Mouse (Mus musculus) small intestine, adult 10 weeks (tissue): ENCODE results near the gene Olfr315. TPM values are rescaled to one million over a fixed set of nuclear protein-coding genes. Genes with fewer than 3 reads are reported as not detected.

ENCODE experiments used
- polyA plus RNA-seq: library from polyadenylated mRNA; stranded (reverse); fragments of 350-450 nt; fragmentation: Illumina TruSeq; extraction: RNeasy Lipid Tissue Mini Kit (QIAGEN cat#74804); gene quantifications from one replicate; pipeline ENCODE4 v1.2.3, GENCODE M21; 2014; ENCODE audit warnings: low replicate concordance

The Olfr315 gene
- polyA plus RNA-seq = not detected

GRCm38 (mm10) chr11:58772888-58773287 is at the start of gene Olfr315:
Olfr315 (plus strand) TSS chr11:58773188.

GRCm38 (mm10) chr11:58723914-58724313 is 49.1 kb upstream of the Olfr315 start, which contains the start of gene Olfr318:
Olfr318 (minus strand) TSS chr11:58724014.

GRCm38 (mm10) chr11:58738792-58739262 is 34.2 kb upstream of the Olfr315 start, which contains the start of gene Olfr317:
Olfr317 (minus strand) TSS chr11:58739212.

GRCm38 (mm10) chr11:58752434-58752833 is 20.6 kb upstream of the Olfr315 start, which contains the start of gene Olfr316:
Olfr316 (plus strand) TSS chr11:58752734.

GRCm38 (mm10) chr11:58782480-58783089 is 9.6 kb downstream of the Olfr315 start, which contains the start of gene Olfr314:
Olfr314 (plus strand) TSS chr11:58782952.

GRCm38 (mm10) chr11:58801558-58802228 is 28.7 kb downstream of the Olfr315 start, which contains the start of gene Fam183b:
Fam183b (minus strand) TSS chr11:58801960.

GRCm38 (mm10) chr11:58814700-58815099 is 41.7 kb downstream of the Olfr315 start, which contains the start of gene Olfr313:
Olfr313 (plus strand) TSS chr11:58815000.

GRCm38 (mm10) chr11:58828937-58829336 is 55.9 kb downstream of the Olfr315 start, which contains the start of gene Olfr312:
Olfr312 (plus strand) TSS chr11:58829237.

Other genes starting within 250 kb of the Olfr315 start
- gene Olfr330, start 238.4 kb upstream of the Olfr315 start, polyA plus RNA-seq = not detected
- not detected for gene Olfr329-ps, start 226.8 kb upstream of the Olfr315 start, polyA plus RNA-seq
- gene Olfr328, start 217.6 kb upstream of the Olfr315 start, polyA plus RNA-seq = not detected
- gene Olfr224, start 202.6 kb upstream of the Olfr315 start, polyA plus RNA-seq = not detected
- not detected for gene Olfr325, start 195.5 kb upstream of the Olfr315 start, polyA plus RNA-seq
- not detected for gene Olfr324, start 178.1 kb upstream of the Olfr315 start, polyA plus RNA-seq
- 1,849 TPM for gene 2210407C18Rik, start 157.1 kb upstream of the Olfr315 start, polyA plus RNA-seq
- not detected for gene Olfr323, start 142.7 kb upstream of the Olfr315 start, polyA plus RNA-seq
- gene Trim58, start 132.7 kb upstream of the Olfr315 start, polyA plus RNA-seq = not detected
- not detected for gene Olfr322, start 114.4 kb upstream of the Olfr315 start, polyA plus RNA-seq
- not detected for gene Olfr320, start 92.1 kb upstream of the Olfr315 start, polyA plus RNA-seq
- not detected for gene Olfr319, start 74.0 kb upstream of the Olfr315 start, polyA plus RNA-seq
- not detected for gene Olfr318, start 49.2 kb upstream of the Olfr315 start, polyA plus RNA-seq
- gene Olfr317, start 34.0 kb upstream of the Olfr315 start, polyA plus RNA-seq = not detected
- gene Olfr316, start 20.5 kb upstream of the Olfr315 start, polyA plus RNA-seq = not detected
- gene Olfr314, start 9.8 kb downstream of the Olfr315 start, polyA plus RNA-seq = not detected
- gene Fam183b, start 28.8 kb downstream of the Olfr315 start, polyA plus RNA-seq = 3.0 TPM
- not detected for gene Olfr313, start 41.8 kb downstream of the Olfr315 start, polyA plus RNA-seq
- gene Olfr312, start 56.0 kb downstream of the Olfr315 start, polyA plus RNA-seq = not detected
- not detected for gene Olfr311, start 66.1 kb downstream of the Olfr315 start, polyA plus RNA-seq
- gene Gm12258, start 74.0 kb downstream of the Olfr315 start, polyA plus RNA-seq = 7.5 TPM
- gene 2810021J22Rik, start 94.0 kb downstream of the Olfr315 start, polyA plus RNA-seq = 7.6 TPM
- 1.9 TPM for gene Zfp39, start 131.0 kb downstream of the Olfr315 start, polyA plus RNA-seq
- gene Btnl10, start 144.7 kb downstream of the Olfr315 start, polyA plus RNA-seq = not detected
- gene Rnf187, start 165.7 kb downstream of the Olfr315 start, polyA plus RNA-seq = 3.1 TPM
- not detected for gene Hist3h2ba, start 175.7 kb downstream of the Olfr315 start, polyA plus RNA-seq
- gene Hist3h2a, start 181.5 kb downstream of the Olfr315 start, polyA plus RNA-seq = 8.1 TPM
- gene Trim17, start 181.5 kb downstream of the Olfr315 start, polyA plus RNA-seq = not detected
- 1.6 TPM for gene Trim11, start 204.9 kb downstream of the Olfr315 start, polyA plus RNA-seq